Mouse (Mus musculus): Measurements from ENCODE around the gene Selenoh.

Gene Selenoh

DNA sequence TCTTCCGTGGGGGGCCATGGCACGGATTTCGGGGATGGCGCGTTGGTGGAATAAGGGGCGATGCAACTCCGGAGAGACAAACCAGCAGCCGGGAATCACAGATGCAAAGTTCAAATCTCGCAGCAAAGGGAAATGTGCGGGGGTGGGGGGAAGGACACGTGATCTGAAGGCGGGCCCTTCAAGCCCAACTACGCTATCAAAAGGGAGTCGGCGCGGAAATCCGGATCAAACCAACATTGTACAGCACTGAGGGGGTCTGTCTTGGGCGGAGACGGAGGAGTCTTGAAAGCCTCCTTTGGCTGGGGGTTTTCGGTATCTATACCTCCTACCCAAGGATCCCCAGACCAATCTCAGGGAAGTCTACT is at the start of gene Selenoh:
TSS of gene Selenoh (minus strand) at position 202 of the 365 bp plus-strand sequence.
- DNase-seq (ENCODE audit: low read depth, low spot score): peak; percentile 93

DNA sequence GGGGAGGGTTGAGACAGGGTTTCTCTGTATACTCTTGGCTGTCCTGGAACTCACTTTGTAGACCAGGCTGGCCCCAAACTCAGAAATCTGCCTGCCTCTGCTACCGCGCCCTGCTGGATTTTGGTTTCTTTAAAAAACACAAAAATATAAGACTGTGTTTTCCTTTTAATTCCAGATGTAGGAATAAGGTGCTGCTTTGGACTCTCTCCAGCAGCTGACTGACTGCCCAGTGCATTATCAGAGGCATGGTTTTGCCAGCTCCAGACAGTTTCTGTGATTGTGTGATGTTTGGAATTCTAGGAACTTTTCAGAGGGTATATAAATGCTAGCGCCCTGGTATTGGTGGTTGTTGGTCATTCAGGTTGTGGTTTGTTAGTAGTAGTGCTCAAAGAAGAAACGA is 46.8 kb upstream of the Selenoh start:
- no peak for DNase-seq (ENCODE audit: low read depth, low spot score)

DNA sequence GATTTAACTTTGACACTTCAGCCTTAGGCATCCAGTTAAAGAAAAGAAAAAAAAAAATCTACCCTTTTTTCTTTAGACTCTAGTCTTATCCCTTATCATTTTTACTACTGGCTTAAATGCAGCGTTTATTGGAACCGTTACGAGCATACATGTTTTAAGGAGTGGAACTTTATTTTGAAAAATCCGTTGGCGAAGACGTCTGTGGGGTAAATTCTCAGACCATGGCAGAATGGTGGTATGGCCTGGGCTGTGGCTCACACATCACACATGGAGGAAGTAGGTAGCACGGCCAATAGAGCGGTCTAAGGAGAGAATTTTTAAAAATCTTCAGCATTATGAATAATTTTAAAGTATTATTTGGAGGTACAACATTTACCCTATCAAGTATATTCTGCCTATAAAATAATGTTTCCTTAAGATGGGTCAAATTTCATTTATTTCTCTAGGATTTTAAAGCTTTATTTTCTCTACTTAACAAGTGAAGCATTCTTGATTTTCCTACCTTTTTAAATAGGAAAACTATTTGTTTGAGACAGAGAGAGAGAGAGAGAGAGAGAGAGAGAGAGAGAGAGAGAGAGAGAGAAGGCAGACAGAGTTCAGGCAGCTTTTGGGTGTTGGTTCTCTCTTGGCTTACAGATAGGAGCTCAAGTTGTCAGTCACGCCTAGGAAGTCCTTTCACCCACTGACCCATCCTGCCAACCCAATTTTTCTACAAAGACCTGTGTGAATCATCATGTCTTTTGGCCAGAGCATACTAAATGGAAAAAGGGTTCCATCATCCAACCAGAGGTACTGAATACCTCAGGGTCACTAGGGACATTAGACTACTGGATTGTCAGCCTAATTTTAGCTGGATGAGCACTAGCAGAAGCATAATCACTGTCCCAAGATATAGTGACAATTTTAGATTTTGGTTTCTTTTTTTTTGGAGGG is 46.1 kb upstream of the Selenoh start:
- no peak for DNase-seq (ENCODE audit: low read depth, low spot score)

- peak; percentile 78 for DNase-seq (ENCODE audit: low read depth, low spot score)
These were observed 45.2 kb upstream of the Selenoh start for GRCm38 (mm10) chr2:84715562-84716361.

DNA sequence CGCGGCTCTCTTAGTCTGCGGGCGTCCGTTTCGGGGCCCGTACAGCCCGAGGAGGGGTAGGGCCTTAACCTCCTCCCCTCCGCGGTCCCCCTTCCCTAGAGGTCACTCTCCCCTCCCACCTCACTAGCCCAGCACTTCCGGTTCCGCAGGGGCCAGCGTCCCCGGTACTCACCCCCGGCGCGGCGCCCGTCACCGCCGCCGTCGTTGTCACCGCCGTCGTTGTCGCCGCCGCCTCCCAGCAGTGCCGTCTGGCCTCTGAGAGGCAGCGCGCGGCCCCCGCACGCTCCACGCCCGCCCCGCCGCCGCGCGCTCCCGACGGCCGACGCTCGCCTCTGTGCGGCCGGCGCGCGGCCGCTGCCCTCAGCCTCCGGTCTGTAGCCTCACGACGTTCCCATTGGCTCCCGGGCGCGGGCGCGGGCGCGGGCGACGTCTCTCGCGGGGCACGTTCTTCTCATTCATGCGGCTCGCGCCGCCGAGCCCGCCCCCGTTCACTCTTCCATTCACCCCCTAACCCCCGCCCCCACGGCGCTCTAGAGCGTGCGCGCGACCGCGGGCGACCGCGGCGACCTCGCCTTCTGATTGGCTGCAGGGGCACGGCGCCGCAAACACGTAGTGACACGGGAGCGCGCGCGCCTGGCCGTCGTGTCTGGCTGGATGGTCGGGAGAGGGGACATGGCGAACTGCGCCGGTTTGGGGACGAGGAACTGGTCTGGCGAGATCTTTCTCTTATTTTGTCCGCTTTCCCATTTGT is 44.4 kb upstream of the Selenoh start, which contains the start of gene Zdhhc5:
TSS of gene Zdhhc5 (minus strand) at position 370 of the 751 bp plus-strand sequence.
- DNase-seq (ENCODE audit: low read depth, low spot score): peak; percentile 97

GRCm38 (mm10) chr2:84714422-84714810 is 43.8 kb upstream of the Selenoh start:
- no peak for DNase-seq (ENCODE audit: low read depth, low spot score)

DNA sequence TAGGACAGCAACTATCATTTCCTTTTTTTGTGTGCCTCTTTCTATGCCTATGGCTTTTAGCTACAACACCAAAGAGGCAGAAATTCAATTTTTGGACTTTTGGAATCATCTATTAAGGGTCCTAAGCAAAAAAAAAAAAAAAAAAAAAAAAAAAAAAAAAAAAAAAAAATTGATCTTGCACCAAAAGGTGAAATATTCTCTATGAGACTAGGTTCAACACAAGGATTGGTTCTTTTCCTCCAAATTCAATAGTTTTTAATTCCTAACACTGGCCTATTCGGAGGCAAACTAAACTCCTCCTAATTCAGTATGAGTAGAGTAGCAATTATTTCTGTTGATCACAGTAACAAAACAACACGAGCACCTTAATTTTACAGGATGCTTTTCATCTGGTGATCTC is 41.3 kb upstream of the Selenoh start:
- no peak for DNase-seq (ENCODE audit: low read depth, low spot score)

DNA sequence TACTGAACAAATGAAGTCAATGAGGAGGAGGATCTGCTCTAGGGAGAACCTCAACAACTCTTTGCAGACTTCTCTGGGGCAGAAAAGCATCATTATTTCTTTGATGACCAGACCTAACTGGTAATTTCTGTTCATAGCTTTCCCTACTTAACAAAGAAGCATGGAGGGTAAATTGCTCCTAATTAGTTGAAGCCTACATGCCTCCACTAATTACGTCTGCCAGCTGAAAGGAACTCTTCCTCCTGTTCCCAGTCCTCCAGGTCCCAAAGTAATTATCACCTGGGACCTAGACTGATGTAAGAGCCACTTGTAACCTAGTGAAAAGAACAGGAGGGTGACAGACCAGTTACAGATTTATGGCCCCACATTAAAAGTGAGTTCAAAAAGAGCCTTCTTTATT is 37.0 kb upstream of the Selenoh start:
- DNase-seq (ENCODE audit: low read depth, low spot score): no peak

DNA sequence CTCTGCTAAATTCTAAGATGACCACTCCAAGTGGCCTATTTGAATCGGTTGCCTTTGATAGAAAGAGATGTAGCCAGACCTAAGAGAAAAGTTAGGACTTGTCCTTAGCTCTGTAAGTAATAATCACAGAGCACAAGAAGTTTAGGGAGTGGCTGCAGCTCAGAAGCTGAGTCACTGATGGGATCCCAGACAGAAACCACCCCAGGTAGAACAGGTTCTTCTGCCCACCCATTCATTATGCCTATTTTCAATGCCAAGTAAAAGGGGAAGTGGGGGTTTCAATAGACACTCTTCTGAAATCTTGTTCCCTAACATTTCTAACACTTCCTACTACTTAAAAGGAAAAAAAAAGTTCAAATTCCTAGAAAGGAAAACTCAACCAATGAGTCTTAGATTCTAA is 34.7 kb upstream of the Selenoh start:
- no peak for DNase-seq (ENCODE audit: low read depth, low spot score)

DNA sequence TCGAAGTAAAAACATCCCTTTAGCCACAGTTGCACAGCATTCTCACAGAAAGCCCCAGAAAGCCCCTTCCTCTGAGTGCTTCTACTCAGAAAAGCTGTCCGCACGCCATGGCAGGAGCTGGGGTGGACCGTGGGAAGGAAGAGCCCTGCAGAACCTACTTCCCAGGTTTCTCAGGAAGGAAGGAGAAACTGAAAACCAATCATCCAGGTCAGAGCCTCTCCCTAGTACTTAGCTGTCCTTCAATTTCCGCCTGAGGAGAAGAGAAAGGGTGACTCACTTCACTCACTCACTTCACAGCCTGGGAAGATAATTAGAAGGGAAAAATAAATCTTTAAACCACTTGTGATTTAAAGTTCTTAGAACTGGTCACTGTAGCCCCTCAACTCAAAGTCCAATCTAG is 33.8 kb upstream of the Selenoh start:
- no peak for DNase-seq (ENCODE audit: low read depth, low spot score)

GRCm38 (mm10) chr2:84703497-84703896 is 32.9 kb upstream of the Selenoh start:
- no peak for DNase-seq (ENCODE audit: low read depth, low spot score)

DNA sequence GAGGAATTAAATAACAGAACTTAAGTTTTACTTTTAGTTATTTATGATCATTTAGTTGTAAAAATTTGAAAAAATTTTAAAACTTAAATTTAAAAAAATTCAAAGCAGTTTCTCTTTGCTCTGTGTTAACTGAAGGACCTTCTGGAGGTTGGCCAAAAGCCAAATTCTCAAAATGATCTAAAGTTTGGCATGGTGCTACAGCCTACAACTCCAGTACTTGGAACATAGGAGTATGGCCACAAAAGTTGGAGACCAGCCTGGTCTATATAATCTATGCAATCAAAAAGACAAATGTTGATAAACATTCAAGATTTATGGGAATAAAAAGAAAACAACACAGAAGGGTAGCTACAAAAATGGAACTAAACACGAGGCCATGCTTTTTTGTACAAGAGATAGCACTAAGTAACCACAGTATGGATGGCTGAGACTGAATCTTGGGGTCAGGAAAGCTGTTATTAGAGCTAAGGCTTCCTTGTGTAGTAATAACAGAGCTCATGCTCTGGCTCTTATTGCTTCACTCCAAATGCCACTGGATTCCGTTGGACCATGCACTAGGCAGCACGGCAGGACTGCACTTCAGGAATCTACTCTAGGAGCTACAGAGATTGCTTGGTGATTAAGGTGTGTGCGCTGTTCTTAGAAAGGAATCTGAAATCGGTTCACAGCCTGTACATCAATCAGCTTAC is 24.6 kb upstream of the Selenoh start:
- no peak for DNase-seq (ENCODE audit: low read depth, low spot score)

GRCm38 (mm10) chr2:84690050-84690449 is 19.5 kb upstream of the Selenoh start:
- DNase-seq (ENCODE audit: low read depth, low spot score): no peak

DNA sequence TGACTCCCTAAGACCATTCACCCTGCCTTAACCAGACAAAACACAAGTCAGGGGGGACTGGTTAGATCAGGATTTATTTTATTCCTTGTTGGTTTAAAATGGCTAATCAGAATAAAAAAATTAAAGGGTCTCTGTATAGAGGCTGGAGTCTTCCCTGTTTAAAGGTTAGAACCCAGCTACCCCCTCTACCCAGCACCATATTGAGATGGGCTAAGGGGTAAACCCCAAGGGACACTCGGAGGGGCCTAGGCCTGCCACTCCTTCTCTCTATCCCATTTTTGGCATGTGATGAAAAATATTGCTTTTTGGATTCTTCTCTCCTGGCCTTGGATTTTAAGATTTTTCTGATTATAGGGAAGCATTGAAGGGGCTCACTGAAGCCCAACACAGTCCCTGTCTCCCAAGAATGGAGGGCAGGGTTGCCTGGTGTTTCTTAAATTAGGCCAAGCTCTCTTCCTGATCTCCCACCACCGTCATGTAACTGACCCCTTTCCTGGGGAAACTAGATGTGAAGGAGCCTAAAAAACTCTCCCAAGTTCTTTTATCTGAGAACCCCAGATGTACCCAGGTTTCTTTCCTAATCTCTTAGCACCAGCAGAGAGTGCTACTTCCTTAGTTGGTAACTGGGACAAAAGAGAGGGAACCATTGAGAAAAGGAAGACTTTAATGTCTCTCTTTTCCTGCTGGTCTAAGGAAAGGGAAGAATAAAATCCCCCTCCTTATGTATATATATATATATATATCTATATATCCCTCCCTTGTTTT is 17.7 kb upstream of the Selenoh start:
- DNase-seq (ENCODE audit: low read depth, low spot score): no peak

GRCm38 (mm10) chr2:84682605-84683183 is 12.1 kb upstream of the Selenoh start:
- no peak for DNase-seq (ENCODE audit: low read depth, low spot score)

DNA sequence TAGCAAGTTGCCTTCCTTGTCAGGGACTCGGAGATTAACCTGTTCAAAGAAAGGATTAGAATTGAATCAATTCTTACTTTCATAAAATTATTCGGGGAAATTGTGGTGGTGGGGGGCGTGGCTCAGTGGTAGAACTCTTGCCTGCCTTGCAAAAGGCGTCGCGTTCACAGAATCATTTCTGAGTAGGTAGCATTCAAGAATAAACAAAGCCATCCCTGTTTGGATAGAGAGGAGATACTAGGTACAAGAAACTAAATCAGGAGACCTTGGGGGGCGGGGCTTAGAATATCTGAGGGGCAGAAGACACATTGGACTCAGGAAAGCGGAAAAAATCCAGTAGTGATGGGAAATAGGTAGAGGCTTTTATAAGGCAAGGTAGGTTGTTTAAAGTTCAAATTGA is 8.4 kb upstream of the Selenoh start, which contains the start of gene Tmx2:
TSS of gene Tmx2 (minus strand) at position 125 of the 400 bp plus-strand sequence.
- DNase-seq (ENCODE audit: low read depth, low spot score): no peak

- peak; percentile 96 for DNase-seq (ENCODE audit: low read depth, low spot score)
These were observed 7.7 kb upstream of the Selenoh start, which contains the start of the genes Gm28635 and Med19 for GRCm38 (mm10) chr2:84677968-84678880. Gene Gm28635 (minus strand): TSS chr2:84678041. Gene Med19 (plus strand): TSS chr2:84678402.

DNA sequence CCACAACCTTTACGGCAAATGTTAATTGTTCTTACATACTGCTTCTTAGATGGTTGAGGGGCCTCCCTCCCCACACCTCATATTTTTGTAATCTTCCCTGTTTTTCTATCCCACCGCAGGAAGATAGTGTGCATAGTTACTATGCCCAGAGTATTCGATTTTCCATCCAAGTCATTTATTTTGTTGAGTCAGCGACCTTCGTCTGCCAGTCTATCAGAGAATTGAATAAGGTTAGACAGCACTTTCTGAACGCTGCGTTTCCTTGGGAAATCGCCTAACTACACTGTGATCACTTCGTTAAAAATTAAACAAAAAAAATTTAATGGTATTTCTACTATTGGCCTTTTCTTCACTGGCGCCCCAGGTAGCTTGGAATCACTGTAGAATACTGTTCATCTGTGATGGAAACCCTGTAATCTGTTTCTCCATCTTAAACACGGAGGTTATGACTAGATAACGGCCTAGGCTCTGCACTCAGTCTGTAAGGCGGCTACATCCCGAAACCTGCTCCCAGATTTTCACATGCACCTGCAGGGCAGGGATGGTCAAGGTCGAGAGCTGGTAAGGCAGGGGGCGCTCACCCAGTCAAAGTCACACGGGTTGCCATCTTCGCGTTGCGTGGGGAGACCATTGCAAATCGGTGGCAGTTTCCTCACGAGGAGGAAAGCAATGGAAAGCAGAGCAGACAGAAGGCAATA is 6.8 kb upstream of the Selenoh start:
- DNase-seq (ENCODE audit: low read depth, low spot score): no peak
